Mouse (Mus musculus): ENCODE data around the gene Fbxo41.

DNA sequence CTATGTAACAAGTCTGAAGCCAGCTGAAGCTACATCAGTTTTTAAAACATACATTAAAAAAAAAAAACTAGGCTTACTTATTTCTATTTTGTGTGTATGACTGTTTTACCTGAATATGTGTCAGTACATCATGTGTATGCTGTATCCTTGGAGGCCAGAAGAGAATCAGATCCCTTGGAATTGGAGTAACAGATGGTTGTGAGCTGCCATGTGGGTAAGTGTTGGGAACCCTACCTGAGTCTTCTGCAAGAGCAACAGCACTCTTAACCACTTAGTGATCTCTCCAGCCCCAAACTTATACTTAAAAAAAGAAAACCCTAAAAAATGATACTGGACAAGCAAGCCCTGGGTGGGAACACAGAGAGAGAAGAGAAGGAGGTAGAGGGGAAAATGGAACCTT is 5.8 kb downstream of the Fbxo41 start:
- TF ChIP-seq POLR2A (IDR thresholded peaks at IDR 0.05; ENCODE audit: insufficient read depth, low read depth, low read length) (no peak), CTCF (IDR thresholded peaks at IDR 0.05) (no peak)

Measured in heart, adult 2 months (tissue).